Mouse (Mus musculus) kidney, adult 2 months (tissue): ENCODE data around the gene Iah1. TPM values are rescaled to one million over a fixed set of nuclear protein-coding genes. Genes with fewer than 3 reads are reported as not detected.

Experiments used
- DNase-seq: peaks from one replicate; pipeline ENCODE4 v3.0.0; 2021
- H3K27ac ChIP-seq: fragments of 200-500 bp; 2 replicates; pipeline ENCODE4 v1.5.1; 2012; ENCODE audit warnings: low read depth, low read length, control low read depth, inconsistent platforms; ENCODE audit not compliant: insufficient read depth
- H3K27me3 ChIP-seq: fragments of 200-500 bp; replicated peaks from 2 replicates; pipeline ENCODE4 v1.6.1; 2012; ENCODE audit warnings: mild to moderate bottlenecking, moderate library complexity, low read length, inconsistent platforms; ENCODE audit not compliant: control insufficient read depth, insufficient read depth
- H3K36me3 ChIP-seq: fragments of 200-500 bp; 2 replicates; pipeline ENCODE4 v1.6.1; 2012; ENCODE audit warnings: mild to moderate bottlenecking, moderate library complexity, low read length, inconsistent platforms; ENCODE audit not compliant: control insufficient read depth, insufficient read depth
- H3K4me1 ChIP-seq: fragments of 200-500 bp; 2 replicates; pipeline ENCODE4 v1.6.1; 2011; ENCODE audit warnings: low read length; ENCODE audit not compliant: control insufficient read depth, insufficient read depth
- H3K4me3 ChIP-seq: fragments of 200-500 bp; 2 replicates; pipeline ENCODE4 v1.5.1; 2011; ENCODE audit warnings: mild to moderate bottlenecking, low read depth, low read length, control low read depth; ENCODE audit not compliant: insufficient read depth
- CTCF ChIP-seq: fragments of 200-500 bp; conservative IDR thresholded peaks from 2 replicates; pipeline ENCODE4 v1.5.1; 2011; ENCODE audit warnings: low read depth, mild to moderate bottlenecking, control low read depth, low read length, moderate library complexity, mixed read lengths; ENCODE audit not compliant: insufficient read depth, insufficient read length
- POLR2A ChIP-seq: fragments of 200-500 bp; IDR thresholded peaks from one replicate; pipeline ENCODE4 v1.6.1; 2011; ENCODE audit warnings: low read depth, low read length, control low read depth
- WGBS: fragments of 180-500 bp; shearing (Covaris S2); methylation state at CpG from one replicate; pipeline ENCODE4 v1.1.7; 2018; 5-methylcytosine and 5-hydroxymethylcytosine counted together
- polyA plus RNA-seq: library from polyadenylated mRNA; depleted of rRNA; stranded (reverse); fragments of >200 nt; gene quantifications from 2 replicates; pipeline ENCODE4 v1.2.3, GENCODE M21; 2012; rRNA removed

Gene Iah1
- 401 and 498 TPM in 2 replicates for polyA plus RNA-seq

GRCm38 (mm10) chr12:21315923-21316868 is at the start of gene Iah1:
Iah1 (plus strand) TSS chr12:21316389.
- H3K4me3 ChIP-seq, result peak within 1 kb of the TSS; percentile 92
- peaks cover 29% of the 10 kb centered on the region for H3K4me1 ChIP-seq
- H3K27ac ChIP-seq, result peak within 1 kb of the TSS; percentile 88
- no peaks in the 10 kb centered on the region for H3K27me3 ChIP-seq
- H3K36me3 ChIP-seq, result peaks cover 2% of the 10 kb centered on the region; the same call in 1 of the 2 replicates
- WGBS, result 2% methylated on average over 59 of the region's 59 CpGs
- TF ChIP-seq CTCF (no peak), POLR2A (peak; percentile 77)
- peak; percentile 94 for DNase-seq

- peaks cover 2% of the 10 kb centered on the region; the same call in 1 of the 2 replicates for H3K36me3 ChIP-seq
- no peaks in the 10 kb centered on the region for H3K4me1 ChIP-seq
- H3K4me3 ChIP-seq, result no peak overlapping the region
- no peak for TF ChIP-seq POLR2A
- no peak for TF ChIP-seq CTCF
- no peak for DNase-seq
- H3K27ac ChIP-seq, result no peak overlapping the region
- H3K27me3 ChIP-seq, result no peaks in the 10 kb centered on the region
- WGBS, result 78% methylated on average over 2 of the region's 2 CpGs
These were observed 49.4 kb upstream of the Iah1 start for GRCm38 (mm10) chr12:21266784-21267098.

GRCm38 (mm10) chr12:21268083-21268616 is 48.0 kb upstream of the Iah1 start:
- H3K36me3 ChIP-seq, result peaks cover 3% of the 10 kb centered on the region
- no peak overlapping the region for H3K4me3 ChIP-seq
- no peaks in the 10 kb centered on the region for H3K4me1 ChIP-seq
- WGBS, result 90% methylated on average over 8 of the region's 8 CpGs
- H3K27ac ChIP-seq, result no peak overlapping the region
- H3K27me3 ChIP-seq, result no peaks in the 10 kb centered on the region
- no peak for DNase-seq
- TF ChIP-seq CTCF, result no peak
- TF ChIP-seq POLR2A, result no peak

- DNase-seq, result no peak
- Histone ChIP-seq H3K27me3 (no peaks in the 10 kb centered on the region), H3K4me1 (no peaks in the 10 kb centered on the region), H3K4me3 (no peak overlapping the region), H3K27ac (no peak overlapping the region), H3K36me3 (peaks cover 5% of the 10 kb centered on the region)
- TF ChIP-seq CTCF (no peak), POLR2A (no peak)
- WGBS, result 89% methylated on average over 7 of the region's 7 CpGs
These were observed 41.7 kb upstream of the Iah1 start for GRCm38 (mm10) chr12:21274446-21274845.

- H3K27me3 ChIP-seq, result no peaks in the 10 kb centered on the region
- peaks cover 3% of the 10 kb centered on the region; the same call in 1 of the 2 replicates for H3K36me3 ChIP-seq
- no peak for DNase-seq
- no peaks in the 10 kb centered on the region for H3K4me1 ChIP-seq
- no peak overlapping the region for H3K27ac ChIP-seq
- WGBS, result 80% methylated on average over 1 of the region's 1 CpGs
- no peak overlapping the region for H3K4me3 ChIP-seq
- no peak for TF ChIP-seq POLR2A
These were observed 38.8 kb upstream of the Iah1 start for GRCm38 (mm10) chr12:21277352-21277864.

- DNase-seq, result no peak
- TF ChIP-seq POLR2A (no peak), CTCF (no peak)
- Histone ChIP-seq H3K27ac (peak within 1 kb of the TSS; percentile 85), H3K4me3 (peak within 1 kb of the TSS; percentile 98), H3K27me3 (no peaks in the 10 kb centered on the region), H3K4me1 (peaks cover 6% of the 10 kb centered on the region), H3K36me3 (no peaks in the 10 kb centered on the region)
- WGBS, result 57% methylated on average over 11 of the region's 11 CpGs
These were observed 31.3 kb upstream of the Iah1 start, which contains the start of gene Cpsf3 for GRCm38 (mm10) chr12:21284761-21285441. Cpsf3 (plus strand) TSS chr12:21285391.
